Mouse (Mus musculus) gastrocnemius, adult 8-10 months (tissue): Measurements from ENCODE around the gene 5730596B20Rik. TPM values are rescaled to one million over a fixed set of nuclear protein-coding genes. Genes with fewer than 3 reads are reported as not detected.

Source experiments
- DNase-seq, 2 experiments: peaks; one replicate each; pipeline ENCODE4 v3.0.0; 2022; ENCODE audit warnings: low spot score in 2 of 2
- microRNA-seq: library from miRNA; unstranded; fragments of <30 nt; microRNA quantifications from one replicate; pipeline ENCODE4 v1.2.0, GENCODE M21; 2022
- total RNA-seq, 4 experiments: library from RNA; stranded (reverse); gene quantifications; 2 replicates each; pipeline ENCODE4 v1.2.4; 2022

Gene 5730596B20Rik
- total RNA-seq, 4 experiments from 2014 or later, result 0.13 TPM; not detected in 3

DNA sequence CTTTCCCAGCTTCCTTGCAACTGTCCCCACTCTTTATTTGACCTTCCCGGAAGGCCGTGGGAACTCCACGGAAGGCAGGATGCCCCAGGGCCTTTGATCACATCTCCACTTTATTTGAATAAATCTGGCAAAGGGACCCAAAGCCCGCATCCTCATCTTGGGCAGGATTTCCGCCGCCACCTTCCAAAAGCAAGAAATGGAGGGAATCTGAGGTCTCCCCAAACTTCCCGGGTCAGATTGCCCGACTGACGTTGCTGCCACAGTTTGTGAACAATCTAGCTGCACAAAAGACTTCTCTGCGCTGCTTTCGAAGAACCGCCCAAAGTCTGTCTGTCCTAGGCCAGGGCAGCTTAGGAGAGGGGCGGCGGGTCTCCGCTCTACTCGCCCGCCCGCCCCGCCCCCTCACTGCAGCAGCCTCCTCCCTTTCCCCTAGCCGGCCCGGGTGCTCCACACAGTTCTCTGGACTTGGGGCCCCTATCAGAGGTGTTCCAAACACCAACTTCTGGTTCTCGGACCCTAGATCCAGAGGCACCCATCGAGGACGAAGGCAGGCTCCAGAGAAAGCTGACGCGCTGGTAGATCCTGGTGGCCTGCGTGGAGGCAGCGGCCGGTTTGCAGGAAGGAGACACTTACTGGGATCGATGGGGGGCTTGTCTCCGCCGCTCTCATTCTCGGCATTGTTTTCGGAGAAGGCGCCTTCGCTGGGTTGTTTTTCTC, 47.8 kb downstream of the 5730596B20Rik start:
- no peak for DNase-seq

DNA sequence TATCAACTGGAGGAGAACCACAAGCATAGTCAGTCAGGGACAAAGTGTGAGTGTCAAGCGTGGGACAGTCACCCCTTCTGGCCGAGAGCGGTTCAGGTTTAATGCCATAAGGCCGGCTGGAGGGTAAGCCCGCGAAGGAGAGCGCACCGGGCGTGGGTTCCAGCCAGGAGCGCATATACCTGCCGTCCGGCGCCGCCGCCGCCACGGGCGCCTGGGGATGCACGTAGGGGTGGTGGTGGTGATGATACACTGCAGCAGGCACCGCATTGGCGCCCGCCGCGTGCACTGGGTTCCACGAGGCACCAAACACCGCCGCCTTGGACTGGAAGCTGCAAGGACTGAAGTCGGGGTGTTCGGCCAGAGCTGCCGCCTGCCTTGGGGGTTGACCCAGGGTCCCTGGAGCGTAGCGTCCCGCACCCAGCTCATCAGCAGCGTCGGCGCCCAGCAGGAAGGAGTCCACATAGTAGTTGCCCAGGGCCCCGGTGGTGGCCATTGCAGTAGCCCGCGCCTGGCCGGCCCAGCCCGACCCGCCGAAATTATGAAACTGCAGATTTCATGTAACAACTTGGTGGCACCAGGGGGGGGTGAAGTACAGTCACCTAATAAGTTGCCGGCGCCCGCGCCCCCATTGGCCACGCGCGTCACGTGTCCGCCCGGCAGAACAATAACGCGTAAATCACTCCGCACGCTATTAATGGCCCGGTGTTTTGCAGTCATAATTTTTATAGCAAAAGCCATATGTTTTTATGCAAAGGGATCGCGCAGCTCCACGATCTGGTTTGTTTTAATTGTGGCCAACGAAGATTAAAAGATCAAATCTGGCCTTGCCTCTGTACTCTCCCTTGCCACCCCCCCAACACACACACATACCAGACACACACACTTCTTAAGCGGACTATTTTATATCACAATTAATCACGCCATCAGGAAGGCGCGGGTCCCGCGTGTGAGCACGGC, 48.6 kb downstream of the 5730596B20Rik start:
- peak; percentile 75 to 89 for DNase-seq

DNA sequence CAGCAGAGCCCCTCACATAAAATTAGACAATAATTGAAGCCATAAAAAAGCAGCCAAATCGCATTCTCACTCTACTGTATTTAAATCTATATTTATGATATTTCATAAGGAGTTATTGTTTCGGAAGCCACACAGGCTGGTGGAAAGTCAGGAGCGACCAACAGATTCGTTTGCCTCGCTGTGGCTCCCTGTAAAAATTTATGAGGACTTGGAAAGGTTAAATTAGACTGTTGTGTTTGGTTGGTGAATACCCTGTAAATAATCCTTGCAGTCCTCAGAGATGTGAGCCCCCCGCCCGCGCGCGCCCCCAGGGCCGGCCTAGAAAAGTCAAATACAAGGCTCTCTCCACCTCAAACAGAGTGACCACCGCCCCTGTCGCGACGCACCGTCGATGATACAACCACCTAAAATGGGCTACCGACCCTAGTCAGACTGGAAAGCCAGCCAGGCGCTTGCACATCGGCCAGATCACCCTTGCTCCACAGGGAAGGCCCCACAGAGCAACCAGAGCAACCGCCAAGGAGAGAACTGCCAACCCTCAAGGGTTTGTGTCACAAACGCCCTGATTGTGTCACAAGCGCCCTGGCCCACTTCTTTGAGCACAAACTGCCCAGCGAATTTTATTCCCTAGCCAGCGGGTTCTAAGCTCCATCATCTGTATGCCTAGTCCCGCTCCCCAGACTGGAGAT, 49.4 kb downstream of the 5730596B20Rik start:
- no peak for DNase-seq

DNA sequence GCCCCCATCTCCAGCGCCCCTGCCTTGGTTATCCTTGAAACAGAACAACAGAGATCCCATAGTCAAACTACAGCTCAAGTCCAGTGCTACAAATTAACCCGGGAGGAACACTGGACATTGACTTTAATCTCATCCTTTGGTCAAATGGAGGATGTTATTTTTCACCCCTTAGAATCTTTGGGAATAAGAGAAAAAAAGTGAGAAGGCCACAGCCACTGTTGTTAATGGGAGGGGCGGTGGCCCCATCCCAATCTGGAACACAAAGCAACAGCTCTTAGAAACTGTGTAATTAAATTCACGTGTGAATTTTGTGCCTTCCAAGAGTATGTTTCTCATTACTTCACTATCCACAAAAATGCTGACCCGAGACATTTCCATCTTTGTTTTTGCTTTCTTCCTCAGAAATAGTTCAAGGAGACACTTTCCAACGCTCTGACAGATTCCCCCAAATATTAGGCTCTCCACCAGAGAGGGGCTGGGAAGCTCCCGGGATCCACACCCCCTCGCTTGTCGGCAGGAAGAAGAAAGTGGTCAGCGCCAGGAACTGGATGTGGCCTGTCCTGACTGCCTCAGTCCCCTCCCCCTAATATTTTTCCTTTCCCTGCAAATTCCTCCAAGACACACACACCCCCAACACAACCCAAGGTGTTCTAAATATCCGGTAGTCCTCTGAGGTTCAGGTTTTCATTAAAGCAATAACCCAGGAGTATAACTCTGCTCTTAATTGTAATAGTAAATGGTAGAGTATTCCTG, 50.3 kb downstream of the 5730596B20Rik start:
- no peak for DNase-seq

DNA sequence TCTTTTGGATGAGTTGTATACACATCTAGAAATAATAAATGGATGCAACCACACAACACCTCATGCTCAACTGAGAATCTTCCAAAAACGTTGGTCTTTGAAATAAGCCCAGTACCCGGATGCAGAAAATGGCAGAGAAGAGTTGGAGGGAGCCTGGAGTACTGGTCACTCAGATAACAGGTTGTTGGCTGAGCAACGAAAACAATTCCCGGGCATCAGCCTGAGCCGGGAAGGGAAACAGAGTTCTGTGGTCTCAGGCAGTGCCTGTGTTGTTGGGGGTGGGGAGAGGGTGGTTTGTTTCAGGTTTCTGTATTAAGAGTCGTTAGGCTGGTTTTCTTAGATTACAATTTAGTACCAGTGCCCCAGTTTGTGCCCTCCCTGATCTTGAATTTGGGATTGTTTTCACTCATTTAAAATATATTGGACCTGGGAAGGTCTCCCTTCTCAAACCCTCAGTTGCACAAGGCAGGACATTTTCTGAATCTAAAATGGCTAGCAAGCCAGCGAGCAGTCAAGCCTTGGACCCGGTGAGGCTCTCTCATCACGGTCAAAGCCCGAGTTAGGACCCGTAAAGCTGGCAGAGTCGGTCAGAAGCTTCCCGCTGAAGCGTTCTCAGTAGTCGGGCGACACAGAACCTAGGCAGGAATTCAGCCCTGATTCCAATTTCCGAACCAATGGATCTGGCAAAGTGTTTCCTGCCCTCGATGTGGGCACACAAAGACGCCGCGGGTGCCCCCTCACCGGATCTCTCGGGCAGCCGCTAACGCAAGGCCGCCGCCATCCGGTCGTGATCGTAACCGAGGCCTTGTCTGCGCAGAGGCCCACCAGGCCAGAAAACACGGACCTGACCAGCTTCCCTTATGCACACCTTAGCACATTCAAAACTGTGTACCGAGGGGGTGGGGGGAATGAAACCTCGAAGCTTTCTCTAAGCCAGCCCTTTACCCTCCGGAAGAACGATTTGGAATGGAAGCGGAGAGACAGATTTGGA, 51.5 kb downstream of the 5730596B20Rik start:
- DNase-seq, result peak in 1 of 2 experiments; percentile 33

DNA sequence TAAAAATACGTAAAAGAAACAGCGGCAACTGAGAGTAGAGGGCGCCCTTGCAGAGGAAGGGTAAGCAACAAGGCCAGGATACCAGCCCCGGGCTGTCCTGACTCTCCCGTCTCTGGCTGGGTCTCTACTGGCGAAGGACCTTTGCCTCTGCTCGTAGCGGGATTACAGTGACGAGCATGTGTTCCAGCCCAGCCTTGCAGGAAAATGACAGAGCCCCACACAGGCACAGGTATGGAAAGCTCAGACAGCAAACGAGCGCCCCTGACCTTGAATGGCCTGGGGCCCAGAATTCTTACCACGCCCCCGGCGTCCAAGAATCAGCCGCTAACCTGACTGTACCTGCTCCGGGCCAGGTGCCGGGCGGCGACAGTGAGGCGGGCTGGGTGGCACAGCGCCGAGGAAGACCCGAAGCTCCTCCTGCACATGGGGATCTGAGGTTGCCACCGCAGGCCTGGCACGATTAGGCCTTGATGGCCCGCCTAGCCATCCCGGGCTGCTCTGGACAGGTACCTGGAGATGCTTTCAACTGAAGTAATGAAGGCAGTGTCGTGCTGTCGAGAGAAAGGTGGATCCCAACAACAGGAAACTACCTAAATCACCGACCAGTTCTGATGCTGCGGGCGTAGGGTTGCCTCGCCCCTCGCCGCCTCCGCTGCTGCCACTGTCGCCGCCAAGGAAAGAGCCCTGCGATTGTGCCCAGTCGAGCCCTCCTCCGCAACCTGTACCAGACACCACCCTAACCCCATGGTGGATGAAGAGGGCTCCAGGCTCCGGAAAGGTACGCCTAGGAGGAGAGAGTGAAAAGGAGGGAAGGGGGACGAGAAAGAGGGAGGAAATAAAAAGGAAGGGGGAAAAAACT, 52.5 kb downstream of the 5730596B20Rik start:
- DNase-seq, result no peak

Small RNAs within 50 kb of the gene (microRNA-seq; reads per million reads assigned to microRNA genes)
- 12,601 reads per million, percentile 93 among the genes with 10 or more reads in this experiment for gene Mir196b

Other genes with a start within 250 kb of the 5730596B20Rik start
- 1 to 10 TPM; 2.9 to 6.1 (median 3.1) TPM for gene Skap2, start 164.9 kb upstream of the 5730596B20Rik start, total RNA-seq
- under 1 TPM in 2 of 4 experiments, not detected in 2; 0.16 to 0.17 TPM for gene Hoxa1, start 19.2 kb upstream of the 5730596B20Rik start, total RNA-seq
- under 1 TPM; 0.19 to 0.65 (median 0.58) TPM for gene Hoxa2, start 12.7 kb upstream of the 5730596B20Rik start, total RNA-seq
- gene Hoxa4, start 14.3 kb downstream of the 5730596B20Rik start, total RNA-seq, result 1 to 10 TPM; 1.8 to 2.8 (median 2.1) TPM
- 1 to 10 TPM; 1.2 to 1.9 (median 1.5) TPM for gene Hoxa5, start 27.1 kb downstream of the 5730596B20Rik start, total RNA-seq
- 1 to 10 TPM in 2 of 4 experiments, under 1 TPM in 2; 0.45 to 2.3 (median 1.2) TPM for gene Hoxa6, start 31.2 kb downstream of the 5730596B20Rik start, total RNA-seq
- gene Hoxa3, start 35.8 kb downstream of the 5730596B20Rik start, total RNA-seq, result 1 to 10 TPM; 1.3 to 2.9 (median 2.0) TPM
- gene Gm28308, start 35.8 kb downstream of the 5730596B20Rik start, total RNA-seq, result under 1 TPM; 0.36 to 0.80 (median 0.51) TPM
- 1 to 10 TPM; 4.7 to 5.9 (median 5.4) TPM for gene Hoxa7, start 44.4 kb downstream of the 5730596B20Rik start, total RNA-seq
- gene Hoxa9, start 53.6 kb downstream of the 5730596B20Rik start, total RNA-seq, result 1 to 10 TPM; 5.2 to 8.3 (median 7.5) TPM
- gene Hoxa10, start 63.4 kb downstream of the 5730596B20Rik start, total RNA-seq, result 10 to 100 TPM; 14.5 to 15.2 (median 14.8) TPM
- 1 to 10 TPM; 2.0 to 3.0 (median 2.9) TPM for gene Hoxa11, start 68.3 kb downstream of the 5730596B20Rik start, total RNA-seq
- 1 to 10 TPM; 4.1 to 5.2 (median 4.9) TPM for gene Hoxa13, start 83.4 kb downstream of the 5730596B20Rik start, total RNA-seq
- gene Evx1, start 136.0 kb downstream of the 5730596B20Rik start, total RNA-seq, result not detected